Mouse (Mus musculus) liver, embryonic 14 days (tissue): ENCODE measurements around the gene Olfr498. TPM values are rescaled to one million over a fixed set of nuclear protein-coding genes. Genes with fewer than 3 reads are reported as not detected.

ENCODE experiments used
- polyA plus RNA-seq: library from polyadenylated mRNA; depleted of rRNA; stranded (reverse); fragments of >200 nt; gene quantifications from 2 replicates; pipeline ENCODE4 v1.2.3, GENCODE M21; 2012; rRNA removed

The Olfr498 gene
- polyA plus RNA-seq = not detected in 2 replicates

DNA sequence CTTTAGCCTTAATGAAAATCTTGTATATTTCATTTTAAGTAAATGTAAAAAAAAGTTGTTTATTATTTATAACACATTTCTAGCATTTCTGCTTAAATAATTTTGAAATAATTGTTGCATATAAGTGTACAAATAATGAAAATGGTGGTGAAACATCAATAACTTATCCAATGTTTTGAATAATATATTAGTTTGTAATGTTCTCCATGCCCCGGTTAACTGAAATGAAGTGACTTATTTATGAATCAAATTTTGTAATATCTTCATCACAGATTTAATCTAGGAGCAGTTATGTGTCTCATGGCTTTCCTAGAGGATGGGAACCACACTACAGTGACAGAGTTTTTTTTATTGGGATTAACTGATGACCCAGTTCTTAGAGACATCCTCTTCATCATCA, at the start of gene Olfr498:
TSS of gene Olfr498 (plus strand) at position 301 of the 400 bp plus-strand sequence.

DNA sequence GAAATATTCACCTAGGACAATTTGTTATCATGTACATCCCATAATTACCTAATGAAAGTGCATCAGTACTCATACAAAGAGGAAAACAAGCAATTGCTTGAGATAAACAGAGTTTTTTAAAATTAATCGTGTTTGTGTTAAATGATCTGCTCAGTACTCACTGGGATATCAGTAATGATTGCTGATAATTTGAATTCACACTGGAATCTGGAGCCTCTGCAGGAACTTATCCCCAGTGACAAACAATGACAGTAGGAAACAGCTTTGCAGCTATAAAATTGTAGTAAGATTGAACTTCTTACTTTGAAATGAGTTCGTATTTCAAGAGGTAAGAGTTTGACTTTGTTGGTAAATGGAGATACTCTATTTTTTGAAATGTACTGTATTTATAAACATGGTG, 45.0 kb upstream of the Olfr498 start, which contains the start of gene Olfr497:
TSS of gene Olfr497 (plus strand) at position 301 of the 400 bp plus-strand sequence.

Other genes with a start within 250 kb of the Olfr498 start
- not detected in 2 replicates for gene Olfr488, start 207.0 kb upstream of the Olfr498 start, polyA plus RNA-seq
- not detected in 2 replicates for gene Olfr490, start 176.4 kb upstream of the Olfr498 start, polyA plus RNA-seq
- gene Olfr491, start 151.9 kb upstream of the Olfr498 start, polyA plus RNA-seq = not detected in 2 replicates
- not detected in 2 replicates for gene Olfr492, start 141.7 kb upstream of the Olfr498 start, polyA plus RNA-seq
- gene Olfr493, start 118.3 kb upstream of the Olfr498 start, polyA plus RNA-seq = not detected in 2 replicates
- gene Olfr494, start 100.0 kb upstream of the Olfr498 start, polyA plus RNA-seq = not detected in 2 replicates
- gene Olfr495, start 72.2 kb upstream of the Olfr498 start, polyA plus RNA-seq = not detected in 2 replicates
- not detected in 2 replicates for gene Olfr497, start 44.9 kb upstream of the Olfr498 start, polyA plus RNA-seq
- gene Olfr502, start 59.7 kb downstream of the Olfr498 start, polyA plus RNA-seq = not detected in 2 replicates
- not detected in 2 replicates for gene Olfr503, start 79.2 kb downstream of the Olfr498 start, polyA plus RNA-seq
- gene Olfr504, start 100.5 kb downstream of the Olfr498 start, polyA plus RNA-seq = not detected in 2 replicates
- not detected in 2 replicates for gene Olfr506, start 145.5 kb downstream of the Olfr498 start, polyA plus RNA-seq
- gene Olfr507, start 156.5 kb downstream of the Olfr498 start, polyA plus RNA-seq = not detected in 2 replicates
- gene Olfr508, start 164.7 kb downstream of the Olfr498 start, polyA plus RNA-seq = not detected in 2 replicates
- gene Olfr509, start 186.6 kb downstream of the Olfr498 start, polyA plus RNA-seq = not detected in 2 replicates
- gene Olfr510, start 201.1 kb downstream of the Olfr498 start, polyA plus RNA-seq = not detected in 2 replicates
- not detected in 2 replicates for gene Olfr512, start 248.0 kb downstream of the Olfr498 start, polyA plus RNA-seq